Mouse (Mus musculus): ENCODE measurements around the gene Ptger1.

DNA sequence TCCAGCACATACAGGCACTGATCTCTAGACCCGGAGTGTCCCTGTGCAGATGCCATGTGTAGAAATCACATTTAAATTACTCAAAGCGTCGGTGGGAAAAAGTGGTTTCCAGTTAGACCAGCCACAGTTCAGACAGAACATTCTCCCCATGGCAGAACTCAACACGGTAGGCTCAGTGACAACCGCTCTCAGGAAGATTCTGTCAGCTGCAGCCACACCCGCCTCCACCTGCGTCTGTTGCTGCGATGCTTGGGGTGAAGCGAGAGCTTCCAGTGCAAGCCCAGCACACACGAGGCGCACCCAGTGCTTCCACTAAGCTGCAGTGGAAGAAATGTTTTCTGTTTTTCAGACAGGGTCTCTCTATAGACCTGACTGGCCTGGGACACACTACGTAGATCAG, 13.4 kb downstream of the Ptger1 start:
- TF ChIP-seq CTCF (IDR thresholded peaks at IDR 0.05; ENCODE audit: control insufficient read depth, insufficient read depth, insufficient replicate concordance, low read depth, low read length) = no peak
- TF ChIP-seq POLR2A (IDR thresholded peaks at IDR 0.05; ENCODE audit: control insufficient read depth, low read depth, low read length) = no peak
